Mouse (Mus musculus) hindlimb bud, embryonic 11.5 days (tissue): ENCODE results near the gene Uchl3.

Experiments used
- DNase-seq: peaks from one replicate; pipeline ENCODE4 v3.0.0-alpha.2; 2012; ENCODE audit warnings: low read depth, low spot score; ENCODE audit errors: extremely low spot score

Gene Uchl3

GRCm38 (mm10) chr14:101666536-101666935, 12.8 kb downstream of the Uchl3 start:
- no peak for DNase-seq

DNA sequence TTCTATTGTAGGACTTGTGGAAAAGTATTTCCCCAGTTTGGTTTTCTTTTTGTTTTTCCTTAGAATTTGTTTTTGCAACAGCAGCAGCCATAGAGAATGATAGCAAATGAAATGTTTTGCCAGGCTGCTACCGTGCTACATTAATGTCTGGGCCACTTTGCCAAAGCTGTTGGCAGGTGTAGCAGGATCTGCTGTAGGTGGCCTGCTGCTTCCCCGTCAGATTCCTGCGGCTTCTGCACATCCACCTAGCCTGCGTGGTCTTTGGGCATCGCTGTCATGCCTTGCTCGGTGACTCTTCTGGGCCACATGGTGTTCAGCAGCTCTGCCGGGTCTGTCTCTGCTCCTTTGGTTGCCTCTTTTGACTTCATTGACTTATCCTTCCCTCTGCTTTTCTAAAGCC, 14.9 kb downstream of the Uchl3 start:
- DNase-seq, result no peak

DNA sequence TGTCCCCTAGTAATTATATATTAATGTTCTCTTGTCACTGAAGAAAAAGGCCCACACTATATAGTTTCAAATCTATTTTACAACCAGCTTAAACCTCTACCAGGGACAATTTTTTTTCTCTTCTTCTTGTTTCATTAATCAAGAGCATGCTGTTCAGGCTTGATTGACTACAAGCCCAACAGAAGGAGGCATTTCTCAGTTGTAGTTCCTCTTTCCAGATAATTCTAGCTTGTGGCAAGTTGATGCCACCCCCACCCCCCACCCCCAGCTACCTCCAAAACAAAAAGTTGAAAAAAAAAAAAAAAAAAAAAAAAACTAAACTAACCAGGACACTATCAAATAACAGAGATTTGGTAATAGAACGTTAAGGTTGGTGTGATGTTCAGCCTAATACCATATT, 18.5 kb downstream of the Uchl3 start:
- no peak for DNase-seq

DNA sequence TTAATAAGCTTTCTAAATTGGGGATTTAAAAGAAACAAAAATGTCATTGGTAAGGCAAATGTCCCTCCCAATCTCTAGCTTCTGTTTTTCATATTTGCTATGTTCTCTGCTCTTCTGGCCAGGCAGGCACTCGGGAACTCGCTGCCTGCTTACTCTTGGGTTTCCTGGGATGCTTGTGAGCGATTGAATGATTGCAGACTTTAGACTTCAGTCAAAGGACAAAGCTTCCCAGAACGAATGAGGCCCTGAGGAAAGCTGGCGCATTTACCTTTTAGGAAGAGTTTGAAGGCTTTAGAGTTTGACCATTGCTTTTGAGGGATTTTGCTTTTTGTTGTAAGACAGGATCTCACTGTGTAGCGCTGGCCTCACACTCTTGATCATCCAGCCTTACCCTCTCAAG, 33.9 kb downstream of the Uchl3 start:
- no peak for DNase-seq

- DNase-seq, result no peak
Measured at GRCm38 (mm10) chr14:101688406-101688805, 34.6 kb downstream of the Uchl3 start.

GRCm38 (mm10) chr14:101704479-101704878, 50.7 kb downstream of the Uchl3 start:
- DNase-seq, result no peak

DNA sequence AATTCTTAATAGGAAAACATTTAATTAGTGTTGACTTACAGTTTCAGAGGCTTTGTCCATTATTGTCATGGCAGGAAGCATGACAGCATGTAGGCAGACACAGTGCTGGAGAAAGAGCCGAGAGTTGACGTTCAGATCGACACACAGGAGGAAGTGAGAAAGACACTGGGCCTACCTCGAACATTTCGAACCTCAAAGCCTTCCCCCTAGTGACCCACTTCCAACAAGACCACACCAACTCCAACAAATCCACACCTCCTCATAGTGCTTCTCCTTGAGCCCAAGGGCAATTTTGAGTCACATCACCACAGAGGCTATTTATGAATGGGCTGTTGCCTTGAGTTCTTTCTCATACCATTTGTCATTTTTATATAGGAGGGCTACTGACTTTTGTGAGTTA, 53.3 kb downstream of the Uchl3 start:
- no peak for DNase-seq

DNA sequence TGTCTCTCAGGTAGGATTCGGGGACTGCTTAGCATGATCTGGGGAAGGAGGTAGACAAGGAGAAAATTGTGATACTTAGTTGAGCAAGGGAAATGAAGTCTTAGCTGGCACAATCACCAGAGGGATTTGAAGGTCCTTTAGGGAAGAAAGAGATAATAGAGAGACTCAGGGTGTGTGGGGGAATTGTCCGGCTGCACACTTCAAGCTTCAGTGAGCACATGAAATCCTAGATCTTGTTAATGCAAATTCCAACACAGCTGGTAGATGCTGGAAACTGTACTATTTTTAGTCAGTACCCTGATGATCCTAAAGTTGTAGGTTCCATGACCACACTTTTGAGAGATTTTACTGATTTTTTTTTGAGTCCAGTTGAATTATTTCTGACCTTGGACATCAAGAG, 60.6 kb downstream of the Uchl3 start:
- DNase-seq, result no peak

DNA sequence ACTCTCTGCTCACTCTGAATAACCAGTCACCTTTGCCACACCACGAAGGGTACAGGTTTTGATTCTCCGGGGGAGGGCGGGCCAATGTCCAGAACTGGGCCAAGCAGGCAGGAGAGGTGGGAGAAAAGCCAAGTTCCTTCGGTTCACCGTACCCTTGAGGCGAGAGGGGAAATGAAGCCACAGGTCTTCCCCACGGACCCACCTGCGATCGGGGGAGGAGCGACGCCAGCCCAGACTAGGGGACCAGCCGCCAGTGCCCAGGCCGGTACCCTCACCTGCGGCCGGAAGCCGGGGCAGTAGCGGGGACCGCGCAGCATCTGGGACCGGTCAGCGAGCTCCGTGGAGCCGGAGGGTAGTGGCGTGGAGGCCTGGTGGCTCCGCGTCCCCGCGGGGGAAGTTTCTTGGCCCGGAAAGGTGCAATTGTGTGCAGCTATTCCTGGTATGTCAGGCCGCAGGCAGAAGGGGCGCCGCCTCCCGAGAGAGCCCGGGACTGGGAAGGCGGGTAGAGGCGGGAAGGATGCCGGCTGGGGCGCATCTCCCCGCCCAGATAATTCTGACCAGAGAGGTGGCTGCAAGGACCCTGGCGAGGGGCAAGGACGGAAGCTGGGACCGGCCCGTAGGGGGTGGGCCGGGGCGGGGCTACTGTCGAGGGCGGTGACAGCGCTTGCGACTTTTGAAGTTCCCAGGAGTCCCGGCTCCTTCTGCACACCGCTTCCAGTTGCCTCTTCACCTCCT, 75.6 kb downstream of the Uchl3 start, which contains the start of the genes Gm9922 and Lmo7:
Gene Gm9922 (minus strand): TSS at position 578 of the 735 bp plus-strand sequence.
Gene Lmo7 (plus strand): TSS at position 721 of the 735 bp plus-strand sequence.
- DNase-seq, result no peak

DNA sequence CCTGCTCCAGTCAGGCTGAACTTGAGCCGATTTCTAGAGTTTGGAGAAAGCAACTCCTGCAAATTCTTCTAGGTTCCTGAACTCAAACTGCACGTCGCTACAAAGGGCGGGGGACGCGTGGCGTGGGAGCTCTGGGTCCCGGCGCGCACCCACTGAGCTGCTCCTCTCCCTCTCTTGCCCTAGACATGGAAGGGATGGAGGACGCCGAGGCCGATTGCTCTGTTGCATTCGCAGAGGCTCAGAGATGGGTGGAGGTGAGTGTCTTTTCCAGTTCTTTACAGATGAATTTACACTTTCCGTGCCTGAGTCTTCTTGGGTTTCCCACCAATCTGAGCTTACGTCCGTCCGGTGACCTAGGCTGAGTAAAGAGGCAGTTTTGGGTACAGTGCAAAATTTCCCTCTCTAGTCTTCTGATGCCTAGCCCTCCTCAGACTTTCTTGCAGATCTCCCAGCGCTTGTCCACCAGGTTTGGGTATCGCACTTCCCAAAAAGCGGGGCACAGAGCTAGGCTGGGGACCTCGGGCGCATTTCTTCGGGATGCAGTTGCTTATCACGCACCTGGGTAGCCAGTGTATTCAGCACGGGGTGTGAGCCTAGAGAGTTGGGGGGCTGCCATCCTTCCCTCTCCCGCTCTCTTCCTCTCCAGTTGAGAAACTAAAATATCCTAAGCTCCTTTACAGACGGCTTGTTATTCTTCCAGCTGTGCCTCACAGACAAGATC, 76.4 kb downstream of the Uchl3 start:
- no peak for DNase-seq

GRCm38 (mm10) chr14:101733542-101734303, 80.0 kb downstream of the Uchl3 start:
- DNase-seq, result no peak

DNA sequence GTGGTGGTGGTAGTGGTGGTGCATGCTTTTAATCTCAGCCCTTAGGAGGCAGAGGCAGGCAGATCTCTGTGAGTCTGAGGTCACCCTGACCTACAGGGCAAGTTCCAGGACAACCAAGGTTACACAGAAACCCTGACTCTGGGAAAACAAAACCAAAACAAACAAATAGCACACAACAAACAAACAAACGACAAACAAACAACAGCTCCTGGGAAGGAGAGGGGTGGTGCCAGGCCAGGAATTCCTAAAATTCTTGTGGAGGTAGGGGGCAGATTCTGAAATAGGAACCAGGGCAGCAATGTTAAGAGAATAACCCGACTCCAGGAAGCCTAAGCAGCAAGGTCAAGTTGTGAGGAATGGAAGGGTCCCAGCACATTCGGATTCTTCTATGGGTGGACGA, 83.7 kb downstream of the Uchl3 start:
- DNase-seq, result no peak
